Mouse (Mus musculus) urinary bladder, postnatal 14 days (tissue): ENCODE data around the gene Cdhr5.

Experiments
- DNase-seq: peaks from one replicate; pipeline ENCODE4 v3.0.0; 2021; ENCODE audit warnings: low spot score

Cdhr5 gene

GRCm38 (mm10) chr7:141276546-141276945 lies at the start of gene Cdhr5:
Gene Cdhr5, minus strand, starts transcription at chr7:141276786.
- no peak for DNase-seq

GRCm38 (mm10) chr7:141324686-141325085 lies 48.1 kb upstream of the Cdhr5 start:
- no peak for DNase-seq

DNA sequence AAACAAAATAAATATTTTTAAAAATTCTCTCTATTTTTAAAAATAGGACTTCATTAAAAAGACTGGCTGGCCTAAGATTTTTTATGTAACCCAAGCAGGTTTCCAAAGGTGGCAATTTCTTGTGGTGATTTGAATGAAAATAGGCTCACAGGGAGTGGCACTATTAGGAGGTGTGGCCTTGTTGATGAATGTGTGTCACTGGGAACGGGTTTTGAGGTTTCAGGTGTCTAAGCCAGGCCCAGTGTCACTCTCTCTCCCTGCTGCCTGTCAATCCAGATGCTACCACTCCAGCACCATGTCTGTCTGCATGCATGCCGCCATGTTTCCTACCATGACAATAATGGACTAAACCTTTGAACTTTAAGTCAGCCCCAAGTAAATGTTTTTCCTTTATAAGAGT lies 42.9 kb upstream of the Cdhr5 start:
- DNase-seq = no peak

DNA sequence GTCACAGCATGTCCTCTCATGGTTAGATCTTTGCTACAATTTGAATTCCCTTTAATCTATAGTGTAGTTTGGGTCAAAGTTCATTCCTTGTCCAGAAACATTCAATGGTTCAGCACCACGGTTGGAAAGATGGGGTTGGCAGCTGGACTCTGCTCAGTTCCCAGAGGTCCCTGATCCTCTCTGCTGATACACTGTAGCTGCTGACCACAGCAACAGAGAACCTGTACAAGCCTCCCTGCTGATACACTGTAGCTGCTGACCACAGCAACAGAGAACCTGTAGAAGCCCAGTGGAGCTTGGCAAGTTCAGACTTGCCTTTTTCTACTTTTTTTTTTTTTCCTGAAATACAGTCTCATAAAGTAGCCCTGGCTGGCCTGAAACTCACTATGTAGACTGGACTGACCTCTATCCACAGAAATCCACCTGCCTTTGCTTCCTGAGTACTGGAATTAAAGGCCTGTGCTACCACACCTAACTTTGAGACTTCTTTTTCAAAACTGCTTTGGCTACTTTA lies 41.1 kb upstream of the Cdhr5 start:
- DNase-seq = no peak

GRCm38 (mm10) chr7:141315974-141316373 lies 39.4 kb upstream of the Cdhr5 start:
- DNase-seq = peak; percentile 37

DNA sequence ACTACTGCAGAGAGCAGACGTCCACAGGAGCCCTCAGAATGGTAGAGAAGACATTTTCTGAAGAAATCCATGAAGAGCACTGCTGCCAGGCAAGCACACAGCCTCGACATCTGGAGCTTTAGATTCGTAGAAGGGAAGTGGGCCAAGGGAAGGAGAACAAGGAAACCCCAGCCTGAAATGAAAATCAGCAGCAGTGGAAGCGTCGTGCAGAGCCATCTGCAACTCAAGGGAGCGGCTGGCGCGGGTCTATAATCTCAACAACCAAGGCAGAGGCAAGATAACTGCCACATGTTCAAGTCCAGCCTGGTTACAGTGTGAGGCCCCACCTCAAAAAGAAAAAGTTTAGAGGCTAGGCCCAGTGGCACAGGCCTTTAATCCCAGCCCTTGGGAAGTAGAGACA lies 38.5 kb upstream of the Cdhr5 start:
- DNase-seq = no peak

- no peak for DNase-seq
These were observed 37.8 kb upstream of the Cdhr5 start for GRCm38 (mm10) chr7:141314416-141314815.

- DNase-seq = no peak
These were observed 28.0 kb upstream of the Cdhr5 start for GRCm38 (mm10) chr7:141304537-141304936.

DNA sequence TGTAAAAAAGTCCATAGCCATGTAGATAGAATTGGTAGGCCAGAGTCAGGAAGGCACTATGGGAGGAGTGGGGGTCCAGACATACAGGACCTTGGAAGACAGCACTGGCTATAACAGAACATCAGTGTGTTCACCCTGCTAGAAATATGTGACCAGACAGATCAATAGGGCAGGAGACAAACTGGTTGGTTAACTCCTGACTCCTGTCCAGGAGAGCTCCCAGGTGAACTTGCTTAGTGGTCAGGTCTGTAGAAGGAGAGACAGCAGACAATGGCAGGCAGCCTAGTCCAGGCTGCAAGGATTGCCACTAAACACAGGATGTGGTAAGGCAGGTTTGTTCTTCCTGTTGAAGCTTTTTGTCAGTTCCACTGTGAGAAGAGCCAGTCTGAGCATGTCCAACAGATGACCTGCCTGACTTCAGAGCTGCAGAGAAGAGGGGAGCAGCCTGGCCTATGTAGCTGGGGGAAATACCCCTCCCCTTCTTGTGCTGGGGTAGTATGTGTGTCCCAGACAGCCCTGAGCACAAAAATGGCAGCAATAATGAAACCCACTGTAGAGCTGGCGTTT lies 26.2 kb upstream of the Cdhr5 start:
- DNase-seq = peak; percentile 21

GRCm38 (mm10) chr7:141301386-141301785 lies 24.8 kb upstream of the Cdhr5 start:
- DNase-seq = no peak

GRCm38 (mm10) chr7:141299175-141299574 lies 22.6 kb upstream of the Cdhr5 start:
- DNase-seq = no peak

- no peak for DNase-seq
These were observed 21.5 kb upstream of the Cdhr5 start for GRCm38 (mm10) chr7:141297926-141298650.

- no peak for DNase-seq
These were observed 17.9 kb upstream of the Cdhr5 start for GRCm38 (mm10) chr7:141294479-141294878.

DNA sequence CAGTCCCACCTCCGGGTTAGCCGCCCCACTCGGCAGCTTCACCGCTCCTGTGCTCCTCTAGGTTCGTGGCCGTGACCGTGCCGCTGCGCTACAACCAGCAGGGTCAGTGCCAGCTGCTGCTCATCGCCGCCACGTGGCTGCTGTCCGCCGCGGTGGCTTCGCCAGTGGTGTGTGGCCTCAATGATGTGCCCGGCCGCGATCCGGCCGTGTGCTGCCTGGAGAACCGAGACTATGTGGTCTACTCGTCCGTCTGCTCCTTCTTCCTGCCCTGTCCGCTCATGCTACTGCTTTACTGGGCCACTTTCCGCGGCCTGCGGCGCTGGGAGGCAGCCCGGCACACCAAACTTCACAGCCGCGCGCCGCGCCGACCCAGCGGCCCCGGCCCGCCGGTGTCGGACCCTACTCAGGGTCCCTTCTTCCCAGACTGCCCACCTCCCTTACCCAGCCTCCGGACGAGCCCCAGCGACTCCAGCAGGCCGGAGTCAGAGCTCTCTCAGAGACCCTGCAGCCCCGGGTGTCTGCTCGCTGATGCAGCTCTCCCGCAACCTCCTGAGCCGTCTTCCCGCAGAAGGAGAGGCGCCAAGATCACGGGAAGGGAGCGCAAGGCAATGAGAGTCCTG lies 17.4 kb upstream of the Cdhr5 start:
- peak; percentile 36 for DNase-seq

DNA sequence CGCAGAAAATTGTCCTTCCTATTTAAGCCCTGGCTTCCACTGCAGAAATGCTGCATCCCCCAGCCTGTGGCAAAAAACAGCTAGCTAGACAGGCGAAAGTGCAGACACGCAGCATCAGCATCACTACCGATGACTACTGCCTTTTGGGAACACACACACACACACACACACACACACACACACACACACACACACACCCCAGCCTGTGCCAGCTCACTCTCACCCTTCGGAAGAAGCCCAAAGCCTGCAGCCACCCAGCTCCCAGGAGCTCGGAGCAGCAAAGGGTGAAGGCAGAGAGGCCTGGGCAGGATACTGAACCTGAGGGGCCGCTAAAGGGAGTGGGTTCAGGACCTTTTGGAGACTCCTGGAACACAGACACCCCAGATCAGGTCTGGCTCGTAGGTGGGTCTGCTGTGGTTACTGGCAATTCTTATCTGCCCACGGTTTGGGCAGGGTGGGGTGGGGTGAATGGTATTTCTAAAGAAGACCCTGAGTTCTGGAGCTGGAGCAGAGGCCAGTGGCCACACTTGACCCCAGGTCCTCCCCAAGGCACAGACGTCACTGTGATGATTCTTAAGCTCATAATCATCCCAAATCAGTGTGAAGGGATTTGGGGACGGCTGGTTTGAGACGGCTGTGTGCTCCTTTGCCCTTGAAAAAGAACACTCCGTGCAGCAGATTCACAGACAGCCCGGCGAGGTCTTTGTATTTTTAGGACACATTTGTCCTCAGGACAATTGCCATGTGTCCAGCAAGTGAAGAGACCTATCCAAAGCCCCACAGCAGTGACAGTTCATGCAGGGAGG lies 16.2 kb upstream of the Cdhr5 start:
- DNase-seq = no peak

- DNase-seq = no peak
These were observed 15.5 kb upstream of the Cdhr5 start, which contains the start of gene Drd4 for GRCm38 (mm10) chr7:141291921-141292582. Gene Drd4, plus strand, starts transcription at chr7:141292006.

DNA sequence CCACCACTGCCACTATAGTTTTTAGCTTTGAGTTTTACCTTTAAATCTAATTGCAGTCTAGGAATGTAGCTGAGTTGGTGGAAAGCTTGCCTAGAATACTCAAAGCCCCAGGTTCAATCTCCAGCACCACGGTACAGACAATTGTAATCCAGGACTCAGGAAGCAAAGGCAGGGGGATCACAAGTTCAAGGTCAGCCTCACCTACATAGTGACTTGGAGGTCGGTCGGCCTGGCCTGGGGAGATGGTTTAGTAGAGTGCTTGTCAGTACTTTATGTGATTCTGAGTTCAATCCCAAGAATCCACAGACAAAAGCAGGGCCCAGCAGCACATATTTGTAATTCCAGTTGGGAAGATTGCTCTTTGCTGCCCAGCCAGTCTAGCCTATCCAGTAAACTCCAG lies 11.5 kb upstream of the Cdhr5 start:
- no peak for DNase-seq

- no peak for DNase-seq
These were observed 6.2 kb upstream of the Cdhr5 start for GRCm38 (mm10) chr7:141282756-141283155.

DNA sequence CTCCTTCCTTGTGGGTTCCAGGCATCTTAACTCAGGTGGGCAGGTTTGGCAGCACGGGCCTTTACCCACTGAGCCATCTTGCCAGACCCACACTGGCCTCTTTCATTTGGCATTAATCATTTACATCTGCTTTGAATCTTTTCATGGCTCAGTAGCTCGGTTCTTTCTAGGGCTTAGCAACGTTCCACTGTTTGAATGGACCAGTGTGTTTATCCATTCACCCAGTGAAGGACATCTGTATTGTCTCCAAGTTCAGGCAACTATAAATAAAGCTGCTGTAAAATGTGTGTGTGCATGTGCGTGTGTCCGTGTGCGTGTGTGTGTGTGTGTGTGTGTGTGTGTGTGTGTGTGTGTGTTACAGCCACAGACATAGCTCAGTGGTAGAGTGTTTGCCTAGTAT lies 4.9 kb upstream of the Cdhr5 start:
- no peak for DNase-seq

DNA sequence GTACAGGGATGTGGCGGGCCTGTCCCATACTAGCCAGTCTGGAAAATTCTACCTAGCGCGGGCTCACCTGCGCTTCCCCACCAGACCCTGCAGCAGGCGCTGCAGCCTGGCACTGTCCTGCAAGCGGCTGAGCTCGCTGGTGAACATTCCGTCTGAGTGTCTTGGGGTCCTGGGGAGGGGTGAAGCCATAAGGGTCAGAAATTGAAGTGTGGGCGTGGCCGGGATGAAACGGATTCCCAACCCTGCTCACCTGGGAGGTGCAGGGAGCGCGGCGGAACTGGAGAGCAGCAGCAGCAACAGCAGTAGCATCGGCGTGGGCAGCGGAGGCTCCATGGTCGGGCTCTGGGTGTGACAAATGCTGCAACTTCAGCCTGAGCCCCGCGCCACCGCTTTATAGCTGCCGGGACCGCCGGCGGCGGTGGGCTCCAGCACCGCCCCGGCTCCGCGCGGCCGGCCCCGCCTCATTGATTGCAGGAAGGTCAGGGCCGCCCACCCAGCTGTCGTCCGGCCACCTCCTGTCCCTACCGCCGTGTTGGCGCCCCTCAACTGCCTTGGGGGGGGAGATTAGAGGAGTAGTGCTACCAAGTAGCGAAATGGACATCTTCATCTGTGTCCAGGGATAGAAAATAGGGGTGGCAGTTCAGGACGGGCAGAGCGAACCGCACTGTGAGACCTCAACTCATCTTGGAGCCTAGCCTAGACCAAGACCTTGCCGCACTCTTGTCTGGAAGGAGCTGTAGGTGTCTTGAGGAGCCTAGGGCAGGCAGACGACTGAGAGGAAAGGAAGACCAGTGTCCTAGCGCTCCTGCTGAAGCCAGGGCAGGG lies 2.4 kb upstream of the Cdhr5 start, which contains the start of gene Sct:
Gene Sct, minus strand, starts transcription at position 368 of the 825 bp plus-strand sequence.
- DNase-seq = no peak
